Mouse (Mus musculus): ENCODE measurements at regions not wholly inside any gene's neighbourhood (a gene's known extent, or its start where the extent isn't known, plus 50 kb on each side); places are given as distances from the start of the nearest gene placed in this dataset.

GRCm38 (mm10) chr3:139913639-139914330 is 708.3 kb downstream of the Stpg2 start:
- intact Hi-C loops (cut with DNase I) = no loop called here
- TF ChIP-seq CTCF (IDR thresholded peaks at IDR 0.05) = no peak
- Histone ChIP-seq H3K4me3 (no peak overlapping the region), H3K27ac (no peak overlapping the region)
- no peak for DNase-seq

- no peak for TF ChIP-seq CTCF (IDR thresholded peaks at IDR 0.05)
- no peak overlapping the region for H3K4me3 ChIP-seq
- intact Hi-C loops (cut with DNase I) = no loop called here
- H3K27ac ChIP-seq = no peak overlapping the region
- no peak for DNase-seq
Measured at GRCm38 (mm10) chr3:139922267-139922666, 716.8 kb downstream of the Stpg2 start.

- no peak for TF ChIP-seq CTCF (IDR thresholded peaks at IDR 0.05)
- intact Hi-C loops (cut with DNase I) = no loop called here
- no peak overlapping the region for H3K4me3 ChIP-seq
Measured at GRCm38 (mm10) chr3:139933039-139933438, 727.5 kb downstream of the Stpg2 start.

GRCm38 (mm10) chr3:139946209-139946608 is 740.7 kb downstream of the Stpg2 start:
- DNase-seq = no peak
- intact Hi-C loops (cut with DNase I) = no loop called here
- H3K27ac ChIP-seq = no peak overlapping the region
- TF ChIP-seq CTCF (IDR thresholded peaks at IDR 0.05) = no peak
- no peak overlapping the region for H3K4me3 ChIP-seq

More at GRCm38 (mm10) chr3:139933039-139933438, 727.5 kb downstream of the Stpg2 start:
- H3K27ac ChIP-seq = no peak overlapping the region
- no peak for DNase-seq

- Histone ChIP-seq H3K27ac (no peak overlapping the region), H3K4me3 (no peak overlapping the region)
- intact Hi-C loops (cut with DNase I) = no loop called here
- no peak for TF ChIP-seq CTCF (IDR thresholded peaks at IDR 0.05)
- DNase-seq = no peak
Measured at GRCm38 (mm10) chr3:139947247-139947646, 741.8 kb downstream of the Stpg2 start.

GRCm38 (mm10) chr3:139949096-139949495 is 743.6 kb downstream of the Stpg2 start:
- TF ChIP-seq CTCF (IDR thresholded peaks at IDR 0.05) = no peak
- Histone ChIP-seq H3K4me3 (no peak overlapping the region), H3K27ac (no peak overlapping the region)
- intact Hi-C loops (cut with DNase I) = no loop called here
- DNase-seq = no peak

- intact Hi-C loops (cut with DNase I) = no loop called here
- Histone ChIP-seq H3K27ac (no peak overlapping the region), H3K4me3 (no peak overlapping the region)
- no peak for TF ChIP-seq CTCF (IDR thresholded peaks at IDR 0.05)
- no peak for DNase-seq
Measured at GRCm38 (mm10) chr3:139950016-139950705, 744.7 kb downstream of the Stpg2 start.

- TF ChIP-seq CTCF (IDR thresholded peaks at IDR 0.05) = no peak
- Histone ChIP-seq H3K4me3 (no peak overlapping the region), H3K27ac (no peak overlapping the region)
- DNase-seq = no peak
- intact Hi-C loops (cut with DNase I) = no loop called here
Measured at GRCm38 (mm10) chr3:139951516-139951915, 746.0 kb downstream of the Stpg2 start.

GRCm38 (mm10) chr3:139978172-139978571 is 772.7 kb downstream of the Stpg2 start:
- intact Hi-C loops (cut with DNase I) = no loop called here

GRCm38 (mm10) chr3:139985830-139986481 is 780.5 kb downstream of the Stpg2 start:
- intact Hi-C loops (cut with DNase I) = no loop called here
- no peak for TF ChIP-seq CTCF (IDR thresholded peaks at IDR 0.05)
- Histone ChIP-seq H3K4me3 (no peak overlapping the region), H3K27ac (no peak overlapping the region)
- no peak for DNase-seq

More at GRCm38 (mm10) chr3:139978172-139978571, 772.7 kb downstream of the Stpg2 start:
- no peak for TF ChIP-seq CTCF (IDR thresholded peaks at IDR 0.05)
- H3K4me3 ChIP-seq = no peak overlapping the region
- no peak for DNase-seq
- H3K27ac ChIP-seq = no peak overlapping the region

GRCm38 (mm10) chr3:139988938-139989337 is 783.4 kb downstream of the Stpg2 start:
- H3K27ac ChIP-seq = no peak overlapping the region
- H3K4me3 ChIP-seq = no peak overlapping the region
- intact Hi-C loops (cut with DNase I) = no loop called here
- TF ChIP-seq CTCF (IDR thresholded peaks at IDR 0.05) = no peak
- no peak for DNase-seq

GRCm38 (mm10) chr3:139989380-139989779 is 783.9 kb downstream of the Stpg2 start:
- intact Hi-C loops (cut with DNase I) = no loop called here
- no peak for TF ChIP-seq CTCF (IDR thresholded peaks at IDR 0.05)
- no peak overlapping the region for H3K4me3 ChIP-seq
- no peak overlapping the region for H3K27ac ChIP-seq
- no peak for DNase-seq

GRCm38 (mm10) chr3:140012522-140012921 is 807.0 kb downstream of the Stpg2 start:
- intact Hi-C loops (cut with DNase I) = no loop called here
- Histone ChIP-seq H3K27ac (no peak overlapping the region), H3K4me3 (no peak overlapping the region)
- no peak for DNase-seq
- no peak for TF ChIP-seq CTCF (IDR thresholded peaks at IDR 0.05)

Measured in gastrocnemius, adult 2 months (tissue).